Mouse (Mus musculus) cerebellum, adult 11 months (tissue): ENCODE data around the gene Ptrhd1.

ENCODE experiments used
- DNase-seq: peaks from one replicate; pipeline ENCODE4 v3.0.0; 2022

Ptrhd1 gene

DNA sequence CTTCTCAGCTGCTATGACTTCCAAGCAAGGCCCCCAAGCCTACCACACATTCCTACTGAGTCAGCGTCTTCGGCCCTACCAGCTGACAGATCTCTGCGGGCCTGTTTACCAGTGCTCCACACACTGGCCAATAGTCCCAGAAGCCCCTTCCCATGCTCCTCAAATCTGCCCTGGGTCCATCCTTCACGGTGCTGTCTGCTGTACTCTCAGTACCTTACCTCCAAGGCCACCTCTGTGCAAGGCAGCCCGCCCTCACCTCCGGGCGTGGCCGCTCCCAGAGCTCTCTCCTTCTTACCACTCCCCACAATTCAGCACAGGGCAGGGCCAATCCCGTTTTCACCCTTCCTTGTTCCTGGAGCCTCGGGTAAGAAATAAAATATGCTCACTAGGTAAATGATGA is 11.9 kb downstream of the Ptrhd1 start:
- no peak for DNase-seq

- peak; percentile 55 for DNase-seq
These were observed 16.0 kb downstream of the Ptrhd1 start for GRCm38 (mm10) chr12:4249786-4250185.

DNA sequence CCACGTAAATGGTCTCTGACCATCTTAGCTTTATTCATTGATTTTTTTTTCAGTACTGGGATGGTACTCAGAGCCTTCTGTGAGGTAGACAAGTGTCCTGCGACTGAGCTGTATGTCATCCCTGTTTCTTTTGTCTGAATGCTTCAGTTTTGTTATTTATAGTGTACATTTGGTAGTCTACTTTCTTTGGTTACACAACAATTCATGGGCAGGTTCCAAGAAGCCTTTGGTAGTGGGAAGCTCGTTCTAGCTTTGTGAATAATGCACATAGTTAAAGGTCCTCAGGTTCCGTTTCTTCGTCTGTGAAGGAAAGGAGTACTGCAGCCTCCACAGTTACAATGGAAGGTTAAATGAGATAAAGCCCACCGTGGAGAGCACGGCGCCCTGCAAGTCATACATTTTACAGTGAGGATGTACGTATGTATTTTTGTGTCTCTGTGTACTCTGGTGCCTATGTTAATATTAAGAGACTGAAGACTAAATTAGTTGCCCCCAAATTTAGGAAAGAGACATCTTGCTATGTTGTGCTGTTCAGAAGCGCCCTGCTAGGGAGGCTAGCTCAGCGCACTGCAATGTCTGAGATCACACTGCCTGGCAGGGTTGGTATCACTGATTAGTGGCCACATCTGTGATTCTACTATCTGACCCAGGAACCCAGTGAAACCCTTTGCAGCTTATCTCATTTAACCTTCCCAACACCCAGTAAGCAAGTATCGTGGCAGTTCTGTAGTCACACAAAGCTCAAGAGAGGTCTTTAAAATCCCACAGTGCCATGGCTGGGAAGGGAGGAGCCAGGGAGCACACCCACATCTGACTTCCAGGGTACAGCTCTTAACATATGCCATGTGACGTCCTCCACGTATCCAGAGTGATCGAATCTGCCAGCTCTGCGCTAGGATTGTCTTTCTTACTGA is 19.2 kb downstream of the Ptrhd1 start:
- DNase-seq: no peak

DNA sequence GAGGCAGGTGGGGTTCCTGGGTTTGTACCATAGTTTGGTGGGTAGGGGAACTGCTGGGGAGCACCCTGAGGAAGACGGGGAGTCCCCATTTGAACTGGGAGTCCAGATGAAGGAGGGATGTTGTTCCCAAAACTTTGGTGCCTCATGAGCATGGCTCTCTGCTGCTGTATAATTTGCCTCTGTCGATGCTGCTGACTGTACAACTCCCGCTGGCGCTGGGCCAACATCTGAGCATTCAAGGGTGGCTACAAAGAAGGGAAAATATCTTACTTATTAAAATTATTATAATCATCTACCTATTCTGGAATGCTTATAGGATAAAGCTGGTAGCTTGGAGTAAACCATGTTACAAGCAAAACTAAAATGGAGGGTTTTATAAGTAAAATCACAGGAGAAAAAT is 33.9 kb downstream of the Ptrhd1 start:
- DNase-seq: no peak

- no peak for DNase-seq
These were observed 37.3 kb downstream of the Ptrhd1 start for GRCm38 (mm10) chr12:4271078-4271477.

- no peak for DNase-seq
These were observed 45.3 kb downstream of the Ptrhd1 start for GRCm38 (mm10) chr12:4278978-4279755.

- no peak for DNase-seq
These were observed 46.1 kb downstream of the Ptrhd1 start for GRCm38 (mm10) chr12:4279878-4280277.

- no peak for DNase-seq
These were observed 51.4 kb downstream of the Ptrhd1 start for GRCm38 (mm10) chr12:4285186-4285585.
